Mouse (Mus musculus) forebrain, embryonic 16.5 days (tissue): ENCODE measurements around the gene Myo1h. TPM values are rescaled to one million over a fixed set of nuclear protein-coding genes. Genes with fewer than 3 reads are reported as not detected.
A peak's percentile ranks its signal among the peaks of the same experiment; 100 is the strongest.

Experiments
- ATAC-seq: fragments of 200-750 bp; cut with Nextera tagmentation; 2 replicates; pipeline ENCODE4 v1.8.0; 2017; ENCODE audit warnings: mild to moderate bottlenecking, moderate library complexity
- H3K27ac ChIP-seq: fragments of 300-500 bp; sonication (generic); 2 replicates; pipeline ENCODE4 v1.5.1; 2014; ENCODE audit warnings: low read length, control low read depth
- H3K27me3 ChIP-seq: fragments of 300-500 bp; sonication (generic); replicated peaks from 2 replicates; pipeline ENCODE4 v1.6.1; 2014; ENCODE audit warnings: low read length; ENCODE audit not compliant: control insufficient read depth, insufficient read depth
- H3K36me3 ChIP-seq: fragments of 300-500 bp; sonication (generic); 2 replicates; pipeline ENCODE4 v1.6.1; 2014; ENCODE audit not compliant: control insufficient read depth, insufficient read depth
- H3K4me1 ChIP-seq: fragments of 300-500 bp; sonication (generic); replicated peaks from 2 replicates; pipeline ENCODE4 v1.6.1; 2014; ENCODE audit warnings: low read length; ENCODE audit not compliant: control insufficient read depth, insufficient read depth
- H3K4me2 ChIP-seq: fragments of 300-500 bp; sonication (generic); 2 replicates; pipeline ENCODE4 v1.6.1; 2014; ENCODE audit warnings: mild to moderate bottlenecking, low read length, control low read depth
- H3K4me3 ChIP-seq: fragments of 300-500 bp; sonication (generic); replicated peaks from 2 replicates; pipeline ENCODE4 v1.5.1; 2014; ENCODE audit warnings: mild to moderate bottlenecking, low read length, control low read depth
- H3K9ac ChIP-seq: fragments of 300-500 bp; sonication (generic); replicated peaks from 2 replicates; pipeline ENCODE4 v1.6.1; 2014; ENCODE audit warnings: low read depth, low read length, control low read depth
- H3K9me3 ChIP-seq: fragments of 300-500 bp; sonication (generic); 2 replicates; pipeline ENCODE4 v1.6.1; 2016; ENCODE audit warnings: low read length; ENCODE audit not compliant: control insufficient read depth
- WGBS: fragments of 180-500 bp; shearing (Covaris S2); extraction: QIAGEN DNeasy Blood & Tissue Kit; methylation state at CpG from one replicate; pipeline ENCODE4 v1.1.7; 2014; 5-methylcytosine and 5-hydroxymethylcytosine counted together
- polyA plus RNA-seq: library from polyadenylated mRNA; unstranded; fragments of >200 nt; fragmentation: Nextera tagmentation; extraction: Ambion mirVana; gene quantifications from 2 replicates; pipeline ENCODE4 v1.2.1, GENCODE M21; 2015

The Myo1h gene
- polyA plus RNA-seq, 1 experiment from 2014 or later, result 0.91 TPM

DNA sequence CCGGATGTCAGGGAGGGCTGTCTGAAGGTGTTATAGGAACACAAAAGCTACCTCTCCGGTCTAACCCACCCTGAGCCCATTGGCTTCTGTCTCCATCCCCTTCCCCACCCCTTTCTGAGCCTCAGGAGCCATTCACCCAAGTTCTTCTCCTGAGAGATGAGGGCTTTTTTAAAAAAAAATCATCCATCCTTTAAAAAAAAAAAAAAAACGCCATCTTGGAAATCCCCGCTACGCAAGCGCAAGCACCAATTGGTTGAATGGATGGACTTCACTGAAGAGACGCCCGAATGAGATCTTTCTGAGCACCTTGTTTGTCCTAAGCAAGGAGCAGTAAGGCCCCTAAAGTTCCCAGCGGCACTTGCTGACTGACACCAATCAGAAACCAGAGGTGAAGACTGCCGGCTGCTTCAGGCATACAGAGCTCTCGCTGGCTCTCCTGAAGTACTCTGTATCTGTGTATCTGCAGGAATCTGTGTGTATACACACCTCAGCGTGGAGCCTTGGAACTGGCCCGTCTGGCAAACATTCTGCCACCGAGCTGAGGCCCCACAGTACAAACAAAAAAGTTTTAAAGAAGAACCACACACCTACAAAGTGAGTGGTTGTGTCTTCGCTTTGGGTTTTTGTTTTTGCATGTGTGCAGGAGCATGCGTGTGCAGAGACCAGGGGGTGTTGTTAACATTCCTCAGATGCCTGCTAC, 1.9 kb upstream of the Myo1h start:
- Histone ChIP-seq H3K36me3 (no peaks in the 10 kb centered on the region), H3K4me2 (no peak overlapping the region), H3K27me3 (no peaks in the 10 kb centered on the region), H3K4me1 (peaks cover 13% of the 10 kb centered on the region), H3K9ac (no peak overlapping the region), H3K27ac (no peak overlapping the region), H3K9me3 (no peaks in the 10 kb centered on the region), H3K4me3 (no peak overlapping the region)
- ATAC-seq, result no peak
- 87% methylated on average over 16 of the region's 16 CpGs for WGBS

DNA sequence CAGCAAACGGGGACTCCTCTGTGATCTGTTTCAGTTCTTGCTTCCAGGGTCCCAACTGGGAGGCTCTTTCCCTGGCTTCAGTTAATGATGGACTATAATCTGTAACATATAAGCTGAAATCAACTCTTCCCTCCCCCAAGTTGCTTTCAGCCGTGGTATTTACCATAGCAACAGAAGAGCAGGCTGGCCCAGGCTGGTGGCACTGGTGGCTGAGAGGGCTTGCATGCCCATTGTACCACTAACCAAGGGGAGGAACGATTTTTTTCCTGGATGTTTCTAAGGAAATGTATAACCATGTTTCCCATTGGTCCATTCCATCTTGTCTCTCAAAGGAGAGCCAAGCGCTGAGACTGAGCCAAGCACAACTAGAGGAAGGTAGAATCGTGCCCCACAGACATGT, 570 bp upstream of the Myo1h start:
- Histone ChIP-seq H3K27me3 (no peaks in the 10 kb centered on the region), H3K4me3 (no peak overlapping the region), H3K9ac (no peak overlapping the region), H3K4me1 (peaks cover 13% of the 10 kb centered on the region), H3K4me2 (no peak overlapping the region), H3K9me3 (no peaks in the 10 kb centered on the region), H3K36me3 (no peaks in the 10 kb centered on the region), H3K27ac (no peak overlapping the region)
- 84% methylated on average over 5 of the region's 5 CpGs for WGBS
- ATAC-seq, result no peak

DNA sequence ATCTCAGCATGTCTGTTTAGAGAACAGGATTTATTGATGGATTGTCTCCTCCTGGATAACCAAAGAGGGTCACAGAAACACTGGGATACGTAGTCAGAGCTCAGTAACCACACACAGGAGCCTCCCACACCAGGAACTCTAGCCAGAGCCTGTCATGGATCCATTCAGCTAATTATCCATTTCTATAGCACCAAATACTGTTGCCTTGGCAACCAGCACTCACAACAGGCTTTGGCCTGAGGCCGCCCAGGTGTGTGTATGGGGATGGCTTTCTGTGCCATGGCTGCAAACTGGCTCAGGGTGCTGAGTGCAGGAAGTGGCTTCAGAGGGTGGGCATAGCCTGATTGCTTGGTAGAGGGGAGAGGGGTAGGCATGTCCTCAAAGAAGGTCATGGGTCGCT, 1.0 kb downstream of the Myo1h start:
- Histone ChIP-seq H3K27ac (no peak overlapping the region), H3K4me2 (no peak overlapping the region), H3K27me3 (no peaks in the 10 kb centered on the region), H3K9ac (0 out of 2 replicates have a peak overlapping the region, but pooled peaks have one; percentile 2), H3K9me3 (no peaks in the 10 kb centered on the region), H3K4me1 (peaks cover 9% of the 10 kb centered on the region), H3K4me3 (no peak overlapping the region), H3K36me3 (no peaks in the 10 kb centered on the region)
- 36% methylated on average over 3 of the region's 3 CpGs for WGBS
- ATAC-seq, result 0 out of 2 replicates have a peak, but pooled peaks have one; percentile 40

DNA sequence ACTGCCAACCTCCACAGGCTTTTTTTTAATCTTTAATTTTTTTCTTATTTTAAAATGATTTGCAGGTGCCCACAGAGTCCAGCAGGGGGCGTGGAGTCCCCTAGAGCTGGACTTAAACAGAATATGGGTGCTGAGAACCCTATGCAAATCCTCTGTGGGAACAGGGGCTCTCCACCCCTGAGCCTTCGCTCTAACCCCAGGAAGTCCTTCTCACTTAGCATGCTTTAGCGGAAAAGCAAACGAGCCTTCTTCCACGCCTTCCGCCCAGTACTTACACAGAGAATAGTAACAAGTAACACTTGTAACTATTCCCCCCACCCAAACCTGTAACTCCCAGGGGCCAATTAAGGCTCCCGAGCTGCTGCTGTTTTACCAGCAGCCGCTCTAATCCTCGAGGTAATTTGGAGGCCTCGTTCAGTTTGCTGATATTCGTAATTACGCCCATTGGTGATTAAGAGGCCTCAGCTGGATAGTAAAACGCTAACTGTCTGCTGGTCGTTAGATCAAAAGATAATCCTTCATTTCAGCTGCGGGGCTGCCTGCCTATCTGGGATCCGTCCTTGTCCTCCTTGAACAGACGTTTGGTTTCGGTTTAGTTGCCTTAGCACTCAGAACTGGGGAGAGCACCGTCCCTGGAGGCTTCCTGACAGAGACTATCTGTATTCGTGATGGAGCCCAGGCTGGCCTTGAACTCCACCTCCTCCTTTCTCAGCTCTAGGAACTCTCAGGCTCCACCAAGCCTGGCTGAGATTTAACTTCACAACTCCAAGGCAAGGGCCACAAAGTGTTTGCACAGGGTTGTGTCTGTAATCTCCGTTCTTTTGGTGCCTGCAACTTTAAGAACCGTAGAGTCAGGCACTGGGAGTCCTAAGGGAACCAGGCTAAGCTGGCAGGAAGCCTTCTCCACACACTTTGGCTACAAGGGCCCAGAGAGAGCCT, 8.0 kb downstream of the Myo1h start:
- 13% methylated on average over 22 of the region's 22 CpGs for WGBS
- no peaks in the 10 kb centered on the region for H3K9me3 ChIP-seq
- no peaks in the 10 kb centered on the region for H3K36me3 ChIP-seq
- H3K27me3 ChIP-seq, result 0 out of 2 replicates have a peak, but pooled peaks cover 8% of the 10 kb centered on the region
- no peak overlapping the region for H3K9ac ChIP-seq
- no peak overlapping the region for H3K4me3 ChIP-seq
- no peak overlapping the region for H3K27ac ChIP-seq
- ATAC-seq, result no peak
- H3K4me1 ChIP-seq, result peaks cover 21% of the 10 kb centered on the region
- no peak overlapping the region for H3K4me2 ChIP-seq

DNA sequence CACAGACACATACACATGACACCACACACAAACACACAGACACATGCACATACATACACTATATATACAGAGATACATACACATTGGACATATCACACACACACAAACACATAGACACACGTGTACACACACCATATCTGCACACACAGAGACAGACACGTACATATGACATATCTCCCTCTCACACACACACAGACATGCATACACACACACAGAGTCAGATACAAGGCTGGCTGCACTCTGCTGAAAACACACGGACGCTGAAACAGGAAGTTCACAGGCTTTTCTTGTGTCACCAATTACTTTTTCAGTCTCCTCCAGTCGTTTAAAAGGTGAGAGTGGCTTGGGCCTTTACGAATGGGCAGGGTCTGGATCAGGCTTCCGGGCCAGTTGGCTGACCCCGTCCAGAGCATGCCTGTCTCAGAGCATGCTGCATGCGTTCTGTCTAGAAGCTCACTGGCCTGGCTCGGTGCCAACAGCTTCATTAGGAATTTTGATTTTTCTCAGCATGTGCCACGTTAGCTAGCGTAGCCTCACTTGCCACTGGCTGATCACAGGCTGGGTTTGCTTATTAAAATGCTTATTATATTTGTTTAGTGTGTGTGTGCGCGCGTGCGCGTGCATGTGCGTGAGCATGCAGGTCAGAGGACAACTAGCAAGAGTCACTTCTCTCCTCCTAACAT, 9.4 kb downstream of the Myo1h start:
- WGBS, result 37% methylated on average over 18 of the region's 18 CpGs
- H3K27ac ChIP-seq, result no peak overlapping the region

DNA sequence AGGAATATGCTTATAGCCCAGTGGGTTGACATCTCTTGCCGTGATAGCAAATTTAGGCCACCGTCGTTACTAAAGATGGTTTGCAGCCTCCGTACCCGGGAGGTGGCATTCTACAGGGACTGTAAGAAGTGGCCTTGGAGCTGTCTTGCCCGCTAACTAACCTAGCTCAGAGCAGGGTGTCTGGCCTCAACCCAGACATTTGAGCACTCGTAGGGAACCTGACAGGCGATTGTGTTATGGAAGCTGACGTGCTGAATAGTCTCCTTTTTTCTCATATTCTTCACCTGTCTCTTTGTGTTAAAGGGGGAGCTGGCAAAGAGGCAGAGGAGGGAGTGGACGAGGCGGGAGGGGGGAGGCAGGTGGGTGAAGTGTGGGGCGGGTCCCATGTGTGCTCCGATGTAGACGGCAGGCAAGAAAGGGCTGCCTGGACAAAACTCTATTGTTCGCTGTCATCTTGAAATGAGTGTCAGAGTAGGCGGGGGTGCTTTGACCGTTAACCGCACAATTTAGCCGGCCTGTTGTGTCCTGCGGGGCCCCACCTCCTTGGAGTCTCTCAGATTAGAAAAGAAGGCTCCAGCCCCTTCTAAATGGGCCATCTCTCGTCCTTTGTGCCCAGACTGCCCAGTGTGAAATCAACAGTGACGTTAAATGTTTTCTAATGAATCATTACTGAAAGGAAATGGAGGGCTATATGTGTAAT, 10.3 kb downstream of the Myo1h start:
- ATAC-seq, result no peak
- Histone ChIP-seq H3K4me2 (peak overlapping the region; percentile 22), H3K9ac (no peak overlapping the region), H3K27ac (no peak overlapping the region; the same call in 1 of the 2 replicates), H3K36me3 (no peaks in the 10 kb centered on the region), H3K9me3 (no peaks in the 10 kb centered on the region), H3K4me3 (no peak overlapping the region), H3K4me1 (peaks cover 21% of the 10 kb centered on the region), H3K27me3 (0 out of 2 replicates have a peak, but pooled peaks cover 8% of the 10 kb centered on the region)
- 6% methylated on average over 22 of the region's 22 CpGs for WGBS

More for the DNA sequence above, 9.4 kb downstream of the Myo1h start:
- H3K4me3 ChIP-seq, result no peak overlapping the region
- no peak overlapping the region for H3K9ac ChIP-seq
- H3K4me2 ChIP-seq, result no peak overlapping the region
- 0 out of 2 replicates have a peak, but pooled peaks cover 8% of the 10 kb centered on the region for H3K27me3 ChIP-seq
- H3K9me3 ChIP-seq, result no peaks in the 10 kb centered on the region
- ATAC-seq, result peak; percentile 55; the same call in 1 of the 2 replicates
- H3K36me3 ChIP-seq, result no peaks in the 10 kb centered on the region
- peaks cover 21% of the 10 kb centered on the region for H3K4me1 ChIP-seq

DNA sequence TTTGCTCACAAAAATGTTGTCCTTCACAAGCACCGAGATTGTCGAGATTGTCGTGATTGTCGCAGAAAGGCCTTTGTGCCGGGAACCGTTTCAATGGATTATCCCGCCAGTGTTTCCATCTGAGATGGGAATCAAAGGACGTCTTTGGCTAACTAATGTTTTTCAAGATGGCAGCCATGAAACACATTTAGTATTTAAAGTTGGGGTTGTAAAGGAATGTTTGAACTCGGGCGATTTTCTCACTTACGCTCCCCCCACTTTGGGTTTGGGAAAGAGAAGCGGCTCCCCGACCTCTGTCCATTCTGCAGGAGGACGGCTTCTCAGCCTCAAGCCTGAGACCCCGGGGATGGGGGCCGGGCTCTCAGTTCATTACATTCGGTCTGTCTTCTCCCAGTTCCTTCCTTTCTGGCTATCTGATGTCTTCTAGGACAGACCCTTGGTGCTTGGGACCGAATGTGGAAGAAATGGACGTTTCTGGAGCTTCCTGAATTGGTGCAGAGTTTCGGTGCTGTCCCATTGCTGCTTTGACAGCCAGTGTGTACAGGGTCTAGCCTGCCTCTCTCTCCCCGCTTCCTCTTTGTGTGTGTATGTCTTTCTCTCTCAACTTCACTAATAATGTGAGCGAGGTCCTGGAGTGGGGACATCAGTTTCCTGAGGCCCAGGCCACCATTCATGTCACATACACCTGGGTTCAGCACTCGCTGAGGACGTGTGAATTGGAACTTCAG, 11.1 kb downstream of the Myo1h start:
- Histone ChIP-seq H3K9ac (no peak overlapping the region), H3K27ac (no peak overlapping the region), H3K4me3 (no peak overlapping the region), H3K4me1 (peaks cover 21% of the 10 kb centered on the region), H3K27me3 (0 out of 2 replicates have a peak, but pooled peaks cover 8% of the 10 kb centered on the region), H3K36me3 (no peaks in the 10 kb centered on the region), H3K4me2 (no peak overlapping the region), H3K9me3 (no peaks in the 10 kb centered on the region)
- no peak for ATAC-seq
- 42% methylated on average over 24 of the region's 24 CpGs for WGBS

DNA sequence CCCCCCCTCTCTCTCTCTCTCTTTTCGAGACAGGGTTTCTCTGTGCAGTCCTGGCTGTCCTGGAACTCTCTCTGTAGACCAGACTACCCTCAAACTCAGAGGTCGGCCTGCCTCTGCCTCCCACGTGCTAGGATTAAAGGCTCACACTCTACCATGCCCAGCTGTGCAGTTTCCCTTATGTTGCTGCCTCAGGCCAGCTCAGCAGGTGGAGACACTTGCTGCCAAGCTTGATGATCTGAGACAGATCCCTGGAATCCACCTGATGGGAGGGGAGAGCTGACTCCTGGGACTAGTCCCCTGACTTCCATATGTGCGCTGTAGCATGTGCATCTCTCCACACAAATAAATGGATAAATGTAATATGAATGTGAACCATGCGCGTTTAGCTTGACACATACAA, 14.2 kb downstream of the Myo1h start:
- WGBS, result 76% methylated on average over 6 of the region's 6 CpGs
- Histone ChIP-seq H3K4me1 (peaks cover 14% of the 10 kb centered on the region), H3K36me3 (no peaks in the 10 kb centered on the region), H3K9me3 (no peaks in the 10 kb centered on the region), H3K27me3 (0 out of 2 replicates have a peak, but pooled peaks cover 5% of the 10 kb centered on the region), H3K27ac (no peak overlapping the region), H3K4me3 (no peak overlapping the region), H3K9ac (no peak overlapping the region), H3K4me2 (no peak overlapping the region)
- ATAC-seq, result no peak
